Mouse (Mus musculus) right cerebral cortex, adult 2 months (tissue): ENCODE measurements around the gene Zfhx3.

Experiments used
- DNase-seq, 2 experiments: peaks; one replicate each; pipeline ENCODE4 v3.0.0; 2021 to 2022; ENCODE audit warnings: low spot score in 2 of 2

Zfhx3 gene

GRCm38 (mm10) chr8:108239531-108239930 is 297.1 kb downstream of the Zfhx3 start:
- peak; percentile 9 to 13 for DNase-seq

DNA sequence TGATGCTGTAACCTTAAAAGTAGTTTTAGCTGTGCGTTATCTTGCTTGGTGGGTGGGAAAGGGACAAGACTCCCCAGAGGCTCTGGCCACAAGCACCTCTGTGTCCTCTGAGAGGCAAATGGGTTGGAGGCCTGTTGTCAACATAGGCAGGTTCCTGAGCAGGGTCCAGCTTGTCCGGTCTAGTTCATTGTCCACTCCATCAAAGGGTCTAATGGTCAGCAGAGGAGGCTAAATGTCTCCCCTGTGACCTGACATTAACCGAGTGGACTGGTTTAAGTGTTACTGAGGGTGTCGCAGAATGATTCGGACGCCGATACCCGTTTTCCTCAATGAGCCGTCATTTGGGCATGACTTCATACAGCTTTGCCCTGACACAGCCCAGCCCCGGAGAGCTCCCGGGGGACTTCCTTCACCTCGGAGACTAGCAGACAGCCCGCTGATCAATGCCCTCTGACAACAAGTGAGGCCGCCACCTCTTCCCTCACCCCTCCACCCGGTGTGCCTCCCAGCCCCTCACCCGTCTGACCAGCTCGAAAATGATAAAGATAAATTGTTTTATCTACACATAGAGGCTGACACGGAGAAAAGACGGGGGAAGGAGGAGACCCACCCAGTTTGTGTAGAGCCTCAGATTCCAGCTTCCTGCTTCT is 298.7 kb downstream of the Zfhx3 start:
- no peak for DNase-seq

- no peak for DNase-seq
These were observed 300.8 kb downstream of the Zfhx3 start for GRCm38 (mm10) chr8:108243270-108243669.

- DNase-seq = no peak
These were observed 302.4 kb downstream of the Zfhx3 start for GRCm38 (mm10) chr8:108244636-108245494.

DNA sequence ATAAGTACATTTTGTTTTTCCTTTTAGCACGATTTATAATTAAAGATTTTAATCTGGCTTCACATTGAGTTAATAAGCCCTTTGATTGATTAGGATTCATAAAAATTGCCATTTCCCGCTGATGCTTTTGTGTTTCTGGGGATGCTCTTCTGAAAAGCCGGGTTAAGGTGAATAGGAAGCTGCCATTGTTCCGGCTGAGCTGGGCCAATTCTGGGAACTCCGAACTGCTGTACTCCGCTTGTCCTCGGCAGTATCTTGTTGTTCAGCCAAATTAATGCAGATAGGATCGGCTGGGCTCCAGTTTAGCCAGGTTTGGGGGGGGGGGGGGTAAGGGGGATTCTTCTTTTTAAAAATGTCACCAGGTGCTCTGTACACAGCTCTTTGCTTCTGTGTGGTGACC is 303.1 kb downstream of the Zfhx3 start:
- DNase-seq = no peak

- no peak for DNase-seq
These were observed 303.8 kb downstream of the Zfhx3 start for GRCm38 (mm10) chr8:108246035-108246933.

DNA sequence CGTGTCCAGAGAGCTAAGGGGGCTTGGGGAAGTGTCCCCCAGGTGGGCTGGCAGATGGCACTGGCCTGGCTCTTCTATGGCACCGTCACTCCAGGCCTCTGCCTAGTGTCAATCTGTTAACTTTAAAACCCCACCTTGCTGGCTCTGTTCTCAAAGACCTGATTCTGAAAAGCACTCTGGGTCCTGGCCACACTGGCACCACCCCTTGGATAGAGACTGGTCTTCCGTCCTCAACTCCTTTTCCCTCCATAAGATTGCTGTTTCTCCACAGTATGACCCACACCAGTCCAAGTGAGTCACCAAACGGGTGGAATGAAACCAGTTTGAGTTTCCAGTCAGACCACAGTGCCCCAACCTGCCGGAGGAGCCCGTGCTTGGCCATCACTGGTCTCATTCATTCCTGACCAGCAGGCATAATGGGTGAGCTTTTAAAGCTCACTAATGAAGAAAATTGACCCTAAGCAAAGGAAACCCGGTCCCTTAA is 304.5 kb downstream of the Zfhx3 start:
- no peak for DNase-seq

DNA sequence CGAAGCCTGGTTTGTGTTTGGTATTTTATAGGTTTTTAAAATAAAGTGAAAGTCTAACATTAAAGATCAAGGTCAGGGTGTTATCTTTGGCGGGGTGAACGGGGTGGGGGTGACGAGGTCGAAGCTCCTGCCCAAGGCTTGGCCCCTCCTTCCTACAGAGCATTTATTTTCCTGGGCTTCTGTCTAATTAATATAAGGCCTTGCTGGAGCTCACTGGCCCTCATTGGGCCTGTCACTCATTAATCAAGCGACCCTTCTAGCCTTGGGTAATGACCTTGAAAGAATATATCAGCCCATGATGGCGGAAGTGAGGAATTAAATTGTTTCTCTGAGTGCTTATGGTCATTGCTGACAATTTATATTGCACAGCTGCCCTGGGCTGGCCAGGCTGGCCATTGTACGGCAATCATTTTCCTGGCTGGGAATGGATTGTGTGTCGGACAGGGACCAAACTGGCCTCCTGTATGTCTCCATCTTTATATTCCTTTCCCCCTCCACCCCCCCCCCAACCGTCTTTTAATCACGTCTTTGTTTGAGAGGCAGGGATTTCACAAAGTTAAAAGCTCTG is 322.2 kb downstream of the Zfhx3 start:
- DNase-seq = no peak

DNA sequence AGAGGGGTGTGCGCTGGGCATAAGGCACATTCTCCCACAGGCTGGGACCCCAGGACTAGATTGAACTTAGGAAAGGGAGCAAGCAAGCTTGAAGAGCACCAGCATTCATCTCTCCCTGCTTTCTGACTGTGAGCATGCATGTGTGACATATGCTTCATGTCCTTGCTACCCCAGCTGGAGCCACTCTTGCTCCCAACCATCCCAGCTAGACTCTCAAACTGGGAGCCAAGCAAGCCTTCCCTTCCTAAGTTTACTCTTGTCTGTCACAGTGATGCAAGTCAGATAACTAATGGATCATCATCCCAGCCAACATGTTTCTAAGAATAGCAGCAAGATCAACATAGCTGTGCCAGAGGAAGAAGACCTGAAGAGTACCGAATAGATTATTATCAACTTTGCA is 335.5 kb downstream of the Zfhx3 start:
- no peak for DNase-seq

DNA sequence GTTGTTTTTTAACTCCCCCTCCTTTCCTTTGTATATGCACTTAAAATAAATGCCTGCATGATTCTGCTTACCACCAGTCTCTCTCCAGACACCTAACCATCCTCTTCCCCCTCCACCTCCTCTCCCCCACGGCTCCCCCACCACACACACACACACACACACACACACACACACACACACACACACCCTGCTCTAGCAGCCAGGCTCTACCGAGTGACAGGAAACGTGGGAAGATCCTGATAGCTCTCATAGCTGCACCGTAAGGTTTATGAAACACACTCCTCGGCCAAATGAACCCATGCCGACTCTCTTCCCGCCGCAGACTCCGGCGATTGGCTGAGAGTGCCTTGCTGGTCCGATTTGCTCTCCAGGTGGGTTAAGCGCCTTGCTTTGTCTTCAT is 339.5 kb downstream of the Zfhx3 start:
- DNase-seq = peak; percentile 2 to 13

GRCm38 (mm10) chr8:108286117-108286516 is 343.7 kb downstream of the Zfhx3 start:
- no peak for DNase-seq

DNA sequence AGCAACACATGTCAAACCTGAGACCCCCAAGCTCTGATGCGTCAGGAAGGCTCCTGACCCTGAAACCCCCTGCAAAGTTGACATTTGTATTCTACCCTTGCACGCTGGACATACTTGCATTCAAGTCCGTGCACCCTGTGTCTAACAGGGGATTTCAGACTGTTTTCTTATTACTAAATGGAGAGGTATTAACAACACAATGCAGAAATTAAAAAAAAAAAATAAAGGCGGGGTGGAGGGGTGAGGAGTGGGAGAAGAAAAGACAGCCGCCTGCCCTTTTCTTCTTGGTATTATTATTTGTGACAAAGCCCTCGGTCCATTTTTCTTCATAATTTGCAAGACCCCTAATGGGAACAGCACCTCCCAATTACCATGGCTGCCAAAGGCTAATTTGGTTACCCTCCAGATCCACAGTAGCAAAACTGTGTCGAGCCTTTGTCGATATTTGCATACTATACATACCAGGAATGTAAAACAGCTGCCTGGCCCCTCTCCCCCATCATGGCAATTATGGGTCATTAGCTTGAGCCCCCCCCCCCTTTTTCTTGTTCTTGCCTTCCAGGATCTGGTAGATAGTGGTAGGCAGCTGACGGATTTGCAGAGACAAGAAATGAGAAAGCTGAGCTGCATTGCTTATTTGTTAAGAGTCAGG is 358.6 kb downstream of the Zfhx3 start:
- DNase-seq = no peak

DNA sequence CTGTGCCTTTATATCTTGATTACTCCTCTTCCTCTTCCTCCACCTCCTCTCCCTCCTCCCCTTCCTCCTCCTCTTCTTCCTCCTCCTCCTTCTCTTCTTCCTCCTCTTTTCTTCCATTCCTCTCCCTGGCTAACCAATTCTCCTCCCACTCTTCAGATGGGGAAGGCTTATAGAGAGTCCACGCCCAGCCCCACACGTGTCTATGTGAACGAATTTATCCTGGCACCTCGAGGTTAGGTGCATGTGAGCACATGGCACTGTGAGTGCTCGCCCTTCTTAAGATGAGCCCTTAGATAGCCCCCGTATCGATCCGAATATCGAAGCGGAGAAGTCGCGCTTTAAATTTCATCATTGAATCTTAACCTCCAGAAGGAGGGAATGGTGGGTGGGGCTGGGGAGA is 359.2 kb downstream of the Zfhx3 start:
- no peak for DNase-seq

DNA sequence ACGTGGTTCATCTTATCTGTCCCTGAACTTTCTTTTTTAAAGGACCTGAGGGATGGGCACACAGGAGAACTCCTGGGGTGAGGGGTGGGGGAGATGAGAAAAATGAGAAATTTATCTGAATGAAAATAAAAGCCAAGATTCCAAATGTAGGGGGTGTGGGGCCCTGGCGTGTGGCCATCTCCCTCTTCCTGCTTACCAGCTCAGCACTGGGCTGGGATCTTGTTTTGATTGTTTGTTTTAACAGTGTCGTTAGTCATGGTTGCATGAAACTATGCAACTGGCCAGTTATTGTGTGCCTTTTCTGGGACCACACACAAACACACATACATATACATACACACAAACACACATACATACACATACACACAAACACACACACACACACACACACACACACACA is 362.9 kb downstream of the Zfhx3 start:
- no peak for DNase-seq

GRCm38 (mm10) chr8:108309525-108310246 is 367.2 kb downstream of the Zfhx3 start:
- no peak for DNase-seq

DNA sequence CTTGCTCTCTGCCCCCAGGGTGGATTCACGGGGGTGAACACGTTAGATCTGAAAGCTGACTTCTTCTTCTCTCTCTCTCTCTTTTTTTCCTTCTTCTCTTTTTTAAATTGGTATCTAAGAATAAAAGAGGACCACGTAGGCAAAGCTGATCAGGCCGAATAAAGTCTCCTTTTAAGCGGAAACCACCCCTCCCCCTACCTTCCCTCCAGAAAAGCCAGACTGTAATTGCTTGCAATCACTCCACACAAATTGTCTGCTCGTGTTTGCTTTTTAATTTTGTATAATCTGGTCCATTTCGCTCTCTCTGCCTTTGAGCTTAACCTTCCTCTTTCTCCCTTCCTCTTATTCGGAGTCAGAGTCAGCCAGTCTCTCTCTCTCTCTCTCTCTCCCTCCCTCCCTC is 372.6 kb downstream of the Zfhx3 start:
- no peak for DNase-seq

DNA sequence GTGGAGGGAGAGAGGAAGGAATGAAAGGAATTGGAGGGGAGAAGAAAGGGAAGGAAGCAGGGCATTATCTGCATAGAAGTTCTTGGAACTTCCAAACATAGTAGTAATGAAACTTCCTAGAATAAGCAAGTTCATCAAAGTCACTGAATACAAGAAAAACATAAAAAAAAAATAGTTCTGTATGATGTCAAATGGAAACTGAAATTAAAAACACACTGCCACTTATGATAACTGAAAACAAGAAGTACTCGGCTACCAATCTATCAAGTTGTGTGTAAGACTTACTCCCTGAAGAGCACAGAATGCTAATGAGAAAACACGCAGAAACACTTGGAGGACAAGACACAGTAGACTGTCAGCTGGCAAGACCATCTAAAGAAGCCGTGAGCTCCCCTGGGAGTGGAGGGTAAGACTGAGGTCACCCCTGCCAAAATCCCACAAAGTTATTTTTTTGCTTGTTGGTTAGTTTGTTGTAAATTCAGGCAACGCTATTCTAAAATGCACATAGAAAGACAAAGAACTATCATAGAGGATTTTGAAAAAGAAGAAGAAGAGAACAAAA is 375.2 kb downstream of the Zfhx3 start:
- DNase-seq = no peak

- DNase-seq = no peak
These were observed 385.3 kb downstream of the Zfhx3 start for GRCm38 (mm10) chr8:108327711-108328110.

DNA sequence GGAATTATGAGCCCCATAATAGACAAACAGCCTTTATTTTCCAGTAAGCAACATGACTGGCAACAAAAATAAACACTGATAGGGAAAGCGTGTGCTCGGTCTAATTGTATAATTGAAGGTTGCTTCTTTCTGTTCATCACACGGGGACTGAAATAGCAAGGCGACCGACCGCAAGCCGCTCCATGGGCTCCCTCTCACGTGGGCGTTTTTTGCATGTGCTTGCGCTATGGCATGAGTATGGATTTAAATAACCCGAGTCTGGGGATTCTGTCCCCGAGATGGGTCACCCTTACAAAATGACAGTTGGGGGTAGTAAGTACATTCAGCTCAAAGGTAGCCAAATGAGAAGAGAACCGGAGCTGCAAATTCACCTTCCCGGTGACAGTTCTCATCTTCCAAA is 405.9 kb downstream of the Zfhx3 start:
- peak in 1 of 2 experiments; percentile 5 for DNase-seq

DNA sequence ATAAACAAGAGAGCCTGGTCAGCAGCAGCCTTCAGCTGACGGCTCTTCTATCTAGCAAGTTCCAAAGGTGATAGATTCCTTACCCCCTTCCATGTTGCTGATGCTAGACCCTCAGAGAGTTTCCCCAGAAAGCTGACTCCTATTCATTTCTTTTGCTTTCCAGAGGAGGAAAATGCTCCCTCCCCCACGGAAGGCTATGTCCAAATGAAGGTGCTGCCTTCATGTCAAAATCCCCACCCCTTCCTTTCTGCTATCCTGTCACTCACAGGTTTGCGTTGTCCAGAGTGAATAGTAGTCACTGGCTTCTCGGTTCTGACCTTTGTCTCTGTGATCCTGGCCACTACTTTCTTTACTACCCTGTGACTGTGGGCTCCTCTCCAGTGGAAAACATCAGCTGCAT is 406.3 kb downstream of the Zfhx3 start:
- DNase-seq = no peak
